Mouse (Mus musculus): ENCODE results near the gene Inf2. TPM values are rescaled to one million over a fixed set of nuclear protein-coding genes. Genes with fewer than 3 reads are reported as not detected.

Gene Inf2
- total RNA-seq, 2 experiments from 2014 or later: 24.7 to 26.7 TPM

DNA sequence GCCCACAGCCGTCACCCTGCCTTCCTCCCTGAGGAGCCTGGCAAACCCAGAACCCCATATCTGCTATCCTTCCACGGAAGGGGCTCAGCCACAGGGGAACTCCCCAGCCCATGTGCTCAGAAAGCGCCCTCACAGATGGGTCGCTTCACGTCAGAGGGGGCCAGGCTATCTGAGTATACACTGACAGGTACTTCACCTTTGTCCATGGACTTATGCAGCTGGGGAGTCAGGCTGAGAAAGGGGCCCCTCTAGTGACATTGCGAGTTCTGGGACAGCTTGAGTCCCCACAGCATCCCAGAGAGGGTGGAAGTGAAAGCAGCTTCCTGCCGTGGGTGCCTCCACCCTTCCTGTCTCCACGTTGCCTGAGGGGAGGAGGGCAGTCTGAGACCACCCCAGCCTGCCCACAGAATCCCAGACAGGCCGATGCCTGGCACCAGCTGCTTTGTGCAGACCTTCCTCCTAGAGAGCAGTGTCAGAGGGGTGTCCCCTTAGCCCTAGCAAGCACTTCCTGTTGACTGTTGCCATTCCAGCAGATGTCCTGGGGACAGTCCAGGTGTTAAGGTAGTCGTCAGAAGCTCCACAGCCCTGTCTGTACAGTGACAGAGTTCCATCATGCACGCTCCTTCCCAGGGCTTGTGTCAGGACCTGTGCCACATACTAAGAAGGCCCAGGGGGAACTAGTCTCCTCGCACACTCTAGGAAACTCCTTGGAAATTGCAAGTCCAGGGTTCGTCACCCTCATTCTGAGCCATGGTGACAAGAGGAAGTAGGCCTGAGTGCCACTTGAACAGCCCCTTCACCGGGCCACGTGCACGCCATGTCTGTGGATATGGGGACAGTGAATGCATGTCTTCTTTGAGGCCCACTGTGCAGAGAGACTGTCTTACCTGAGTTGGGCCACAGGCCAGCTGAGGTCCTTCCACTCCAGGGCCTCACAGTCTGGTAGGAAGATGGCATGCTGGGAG is 5.6 kb downstream of the Inf2 start:
- no peak for DNase-seq
- intact Hi-C loops (cut with DNase I): no loop called here

GRCm38 (mm10) chr12:112594989-112595388 is 6.4 kb downstream of the Inf2 start:
- intact Hi-C loops (cut with DNase I): no loop called here
- DNase-seq: peak; percentile 47

GRCm38 (mm10) chr12:112595626-112596025 is 7.0 kb downstream of the Inf2 start:
- intact Hi-C loops (cut with DNase I): no loop called here
- no peak for DNase-seq

GRCm38 (mm10) chr12:112596454-112596853 is 7.9 kb downstream of the Inf2 start:
- DNase-seq: no peak
- intact Hi-C loops (cut with DNase I): no loop called here

- intact Hi-C loops (cut with DNase I): no loop called here
- no peak for DNase-seq
These were observed 8.4 kb downstream of the Inf2 start for GRCm38 (mm10) chr12:112596891-112597500.

DNA sequence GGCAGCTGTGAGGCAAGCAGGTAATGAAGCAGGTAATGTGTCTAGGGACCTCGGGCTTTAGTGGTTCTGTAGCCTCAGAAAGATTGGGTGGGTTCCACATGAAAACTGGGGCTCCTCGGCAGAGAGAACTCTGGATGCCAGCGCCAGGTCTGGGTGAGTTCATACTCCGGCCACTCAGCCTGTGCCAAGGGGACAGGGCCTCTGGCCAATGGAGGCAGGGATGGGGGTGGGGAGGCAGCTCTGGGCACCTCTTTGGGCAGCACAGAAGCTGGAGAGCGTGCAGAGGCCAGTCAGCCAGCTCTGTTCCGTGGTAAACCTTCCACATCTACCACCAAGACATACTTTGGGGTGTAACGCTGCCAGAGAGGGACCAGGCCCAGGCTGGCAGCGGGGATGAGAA is 9.0 kb downstream of the Inf2 start:
- intact Hi-C loops (cut with DNase I): no loop called here
- peak; percentile 55 for DNase-seq

DNA sequence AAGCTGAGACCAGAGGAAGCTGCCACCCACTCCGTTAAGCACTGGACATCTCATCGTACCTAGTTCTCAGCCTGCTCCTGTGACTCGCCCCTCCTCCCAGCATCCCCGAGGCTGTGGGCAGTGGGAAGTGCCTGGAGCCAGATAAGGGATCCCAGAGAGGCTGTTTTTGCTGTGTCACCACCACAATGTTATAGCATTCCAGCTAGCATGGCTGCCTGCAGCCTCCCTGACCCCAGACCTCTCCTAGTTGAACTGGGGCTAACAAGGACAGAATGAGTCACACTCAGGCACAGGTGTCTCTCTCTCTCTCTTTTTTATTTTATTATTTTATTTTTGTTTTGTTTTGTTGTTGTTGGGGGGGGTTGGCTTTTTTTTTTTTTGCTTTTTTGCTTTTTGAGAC is 10.6 kb downstream of the Inf2 start:
- intact Hi-C loops (cut with DNase I): no loop called here
- DNase-seq: no peak

DNA sequence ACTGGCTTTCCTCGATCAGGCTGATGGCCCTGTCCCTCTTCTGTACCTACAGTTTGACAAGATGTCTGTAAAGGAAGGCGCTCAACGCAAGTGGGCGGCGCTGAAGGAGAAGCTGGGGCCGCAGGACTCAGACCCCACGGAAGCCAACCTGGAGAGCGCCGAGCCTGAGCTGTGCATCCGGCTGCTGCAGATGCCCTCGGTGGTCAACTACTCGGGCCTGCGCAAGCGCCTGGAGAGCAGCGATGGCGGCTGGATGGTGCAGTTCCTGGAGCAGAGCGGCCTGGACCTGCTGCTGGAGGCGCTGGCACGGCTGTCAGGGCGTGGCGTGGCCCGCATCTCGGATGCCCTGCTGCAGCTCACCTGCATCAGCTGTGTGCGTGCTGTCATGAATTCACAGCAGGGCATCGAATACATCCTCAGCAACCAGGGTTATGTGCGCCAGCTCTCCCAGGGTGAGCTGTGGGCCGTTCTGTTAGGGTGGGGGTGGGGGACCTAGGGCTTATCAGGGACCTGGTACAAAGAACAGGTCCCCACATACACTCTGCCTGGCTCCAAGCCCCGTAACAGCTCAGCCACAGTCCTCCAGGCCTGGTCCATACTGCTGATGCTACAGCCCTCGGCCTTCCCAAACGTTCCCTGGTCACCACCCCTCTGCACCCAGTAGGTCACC is 11.5 kb downstream of the Inf2 start:
- no peak for DNase-seq
- intact Hi-C loops (cut with DNase I): no loop called here

GRCm38 (mm10) chr12:112604022-112604421 is 15.4 kb downstream of the Inf2 start:
- no peak for DNase-seq
- intact Hi-C loops (cut with DNase I): no loop called here

DNA sequence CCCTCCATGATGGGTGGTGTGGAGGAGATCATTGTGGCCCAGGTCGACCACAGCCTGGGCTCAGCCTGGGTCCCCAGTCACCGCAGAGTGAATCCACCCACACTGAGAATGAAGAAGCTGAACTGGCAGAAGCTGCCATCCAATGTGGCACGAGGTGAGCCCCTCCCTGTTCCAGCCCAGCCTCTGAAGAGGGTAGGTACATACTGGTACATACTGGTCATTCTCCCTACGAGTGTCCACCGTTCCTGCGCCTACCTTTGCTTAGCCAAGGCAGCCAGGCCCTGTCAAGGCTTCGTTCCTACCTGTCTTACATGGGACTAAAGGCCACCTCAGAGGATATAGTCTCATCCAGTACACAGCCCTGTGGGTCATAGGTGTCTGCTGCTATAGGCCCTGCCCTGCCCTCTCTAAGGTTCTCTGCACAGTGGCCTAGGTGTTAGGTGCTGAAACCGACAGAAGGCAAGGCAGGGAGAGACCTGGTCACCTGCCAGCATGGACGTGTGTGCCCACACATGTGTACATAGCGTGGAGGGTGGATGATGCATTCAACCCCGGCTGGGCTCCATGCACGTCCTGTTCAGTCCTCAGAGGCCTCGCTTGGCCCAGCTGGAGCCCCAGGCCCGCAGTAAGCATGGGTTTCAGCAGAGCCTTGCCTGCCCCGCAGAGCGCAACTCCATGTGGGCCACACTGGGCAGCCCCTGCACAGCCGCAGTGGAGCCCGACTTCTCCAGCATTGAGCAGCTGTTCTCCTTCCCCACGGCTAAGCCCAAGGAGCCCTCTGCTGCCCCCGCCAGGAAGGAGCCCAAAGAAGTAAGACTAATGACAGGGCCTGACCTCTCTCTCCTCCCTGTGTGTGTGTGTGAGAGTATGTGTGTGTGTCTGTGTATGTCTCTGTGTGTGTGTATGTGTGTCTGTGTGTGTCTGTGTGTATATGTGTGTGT is 16.4 kb downstream of the Inf2 start:
- peak; percentile 77 for DNase-seq
- intact Hi-C loops (cut with DNase I): no loop called here

- DNase-seq: peak; percentile 81
- intact Hi-C loops (cut with DNase I): no loop called here
These were observed 17.2 kb downstream of the Inf2 start for GRCm38 (mm10) chr12:112605766-112606165.

GRCm38 (mm10) chr12:112606998-112607397 is 18.4 kb downstream of the Inf2 start:
- intact Hi-C loops (cut with DNase I): no loop called here
- DNase-seq: no peak

DNA sequence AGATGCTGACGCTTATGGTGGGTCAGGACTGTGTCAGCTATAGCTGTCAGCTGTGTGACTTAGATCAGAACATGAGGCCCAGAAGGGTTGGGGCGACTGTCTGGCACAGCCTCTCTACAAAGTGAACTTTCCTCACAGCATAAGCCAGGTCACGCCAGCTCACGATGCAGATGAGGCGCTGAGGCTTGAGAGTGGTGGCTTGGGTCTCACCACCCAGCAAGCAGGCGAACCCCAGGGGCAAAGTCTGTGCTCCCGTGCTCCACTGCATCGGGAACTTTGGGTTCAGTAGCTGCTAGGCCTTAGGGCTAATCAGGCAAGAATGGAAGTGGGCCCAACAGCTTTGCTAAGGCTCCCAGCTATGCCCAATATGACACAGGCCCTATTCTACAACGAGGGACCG is 20.4 kb downstream of the Inf2 start:
- no peak for DNase-seq
- intact Hi-C loops (cut with DNase I): no loop called here

DNA sequence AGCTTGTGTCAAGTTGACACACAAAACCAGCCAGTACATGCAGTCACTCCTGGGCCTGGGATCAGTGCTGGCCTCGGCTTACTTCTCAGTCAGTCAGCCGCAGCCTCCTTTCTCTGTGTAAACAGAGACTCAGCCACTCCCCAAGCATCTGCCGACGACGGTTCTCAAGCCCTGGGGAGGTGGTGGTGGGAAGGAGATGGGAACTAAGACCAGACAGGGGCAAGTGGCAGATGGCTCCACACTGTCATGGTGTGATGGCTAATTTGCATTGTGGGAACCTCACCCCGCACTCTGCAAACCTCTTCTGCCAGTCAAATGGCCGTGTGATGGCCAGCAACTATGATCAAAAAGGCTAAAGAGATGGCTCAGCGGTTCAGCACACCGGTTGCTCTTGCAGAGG is 28.1 kb downstream of the Inf2 start:
- no peak for DNase-seq
- intact Hi-C loops (cut with DNase I): no loop called here

DNA sequence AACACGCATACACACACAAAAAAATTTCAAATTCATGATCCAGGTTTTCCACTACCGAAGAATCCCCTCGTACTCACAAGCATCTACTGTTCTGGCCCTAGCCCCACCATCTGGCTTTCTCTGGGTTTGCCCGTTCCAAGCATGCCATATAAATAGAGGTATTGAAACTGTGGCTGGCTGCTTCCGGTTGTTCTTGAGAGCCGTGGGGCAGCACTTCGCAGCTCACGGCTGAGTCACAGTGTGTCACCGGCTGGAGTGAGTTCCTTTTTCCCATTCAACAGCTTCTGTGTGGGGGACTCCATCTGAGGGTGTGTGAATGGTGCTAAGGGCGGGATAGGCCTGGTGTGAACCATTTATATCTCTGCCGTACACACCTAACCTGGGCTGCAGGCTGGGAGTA is 28.6 kb downstream of the Inf2 start:
- intact Hi-C loops (cut with DNase I): no loop called here
- no peak for DNase-seq

DNA sequence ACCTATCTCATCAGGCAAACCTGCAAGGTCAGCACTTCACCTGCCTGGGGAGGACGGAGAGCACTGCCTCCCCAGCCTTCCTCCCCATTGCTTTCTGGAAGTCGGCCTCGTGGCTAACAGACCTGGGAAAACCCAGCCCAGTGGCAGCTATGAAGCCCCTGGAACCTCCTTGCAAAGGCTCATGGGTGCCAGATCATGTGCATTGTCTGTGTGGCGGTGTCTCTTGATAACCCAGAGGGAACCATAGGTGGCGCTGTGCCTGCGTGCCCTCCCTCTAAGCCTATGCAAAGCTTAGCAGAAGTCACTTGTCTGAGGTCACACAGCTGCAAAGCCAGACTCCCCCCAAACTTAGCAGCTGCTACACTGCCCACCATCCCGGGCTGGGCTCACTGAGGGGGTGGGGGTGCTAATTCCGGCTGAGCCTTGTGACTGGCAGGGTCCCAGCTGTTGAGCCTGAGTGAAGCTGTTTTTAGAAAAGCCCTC is 29.4 kb downstream of the Inf2 start:
- DNase-seq: peak; percentile 60
- intact Hi-C loops (cut with DNase I): no loop called here

DNA sequence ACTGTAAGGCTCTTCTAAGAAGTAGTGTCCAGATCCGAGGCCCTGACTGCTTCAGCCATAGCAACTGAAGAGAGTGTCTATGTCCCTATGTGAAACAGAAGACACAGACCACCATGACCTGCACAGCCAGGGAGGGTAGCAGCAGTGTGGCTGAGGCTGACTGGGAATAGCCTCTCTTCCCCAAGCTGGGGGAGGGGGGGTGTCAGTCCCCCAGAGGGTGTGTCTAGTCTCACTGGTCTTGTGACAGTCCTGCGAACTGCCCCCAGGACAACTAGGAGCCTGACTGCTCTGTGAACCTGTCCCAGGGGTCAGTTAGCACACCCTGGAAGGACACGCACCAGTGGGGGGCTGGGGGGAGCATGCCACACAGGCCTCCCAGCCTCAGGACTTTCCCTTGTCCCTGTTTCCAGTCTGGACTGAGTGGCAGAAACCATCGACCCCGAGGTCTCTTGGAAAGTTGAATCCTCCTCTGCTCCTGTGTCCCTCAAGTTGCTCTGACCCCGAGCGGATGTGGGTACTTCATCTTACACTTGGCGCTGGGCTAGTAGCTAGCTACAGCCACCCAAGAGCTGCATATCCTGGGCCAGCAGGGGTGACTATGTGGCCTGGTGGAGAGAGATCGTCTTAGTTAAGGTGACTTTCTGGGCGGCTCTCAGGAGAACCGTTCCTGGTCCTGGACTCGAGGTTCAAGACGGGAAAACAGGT is 30.5 kb downstream of the Inf2 start:
- no peak for DNase-seq
- intact Hi-C loops (cut with DNase I): no loop called here

- peak; percentile 56 for DNase-seq
- intact Hi-C loops (cut with DNase I): loop anchor here (5.0 kb wide), 1 partner anchor 68 kb away; no protein-coding TSS in a partner anchor
These were observed 31.2 kb downstream of the Inf2 start, which contains the start of gene Adssl1 for GRCm38 (mm10) chr12:112619686-112620353. Adssl1 (plus strand) TSS chr12:112620045.

Measured in left cerebral cortex, postnatal 4 days (tissue).